Mouse (Mus musculus) heart, postnatal 0 days (tissue): ENCODE measurements around the gene Rpl10. TPM values are rescaled to one million over a fixed set of nuclear protein-coding genes. Genes with fewer than 3 reads are reported as not detected.

Source experiments
- ATAC-seq: fragments of 200-750 bp; cut with Nextera tagmentation; 2 replicates; pipeline ENCODE4 v1.8.0; 2017; ENCODE audit warnings: low read depth, moderate number of reproducible peaks, moderate library complexity; ENCODE audit not compliant: insufficient read depth
- DNase-seq: peaks from one replicate; pipeline ENCODE4 v3.0.0-alpha.2; 2016; ENCODE audit warnings: low spot score
- H3K27ac ChIP-seq: fragments of 300-500 bp; sonication (generic); 2 replicates; pipeline ENCODE4 v1.5.1; 2014; ENCODE audit warnings: low read depth, mild to moderate bottlenecking
- H3K27me3 ChIP-seq: fragments of 300-500 bp; sonication (generic); 2 replicates; pipeline ENCODE4 v1.6.1; 2014; ENCODE audit warnings: low read length, mixed read lengths; ENCODE audit not compliant: control insufficient read depth, insufficient read depth
- H3K36me3 ChIP-seq: fragments of 300-500 bp; sonication (generic); replicated peaks from 2 replicates; pipeline ENCODE4 v1.6.1; 2014; ENCODE audit warnings: low read length, mixed read lengths; ENCODE audit not compliant: control insufficient read depth, insufficient read depth
- H3K4me1 ChIP-seq: fragments of 300-500 bp; sonication (generic); 2 replicates; pipeline ENCODE4 v1.6.1; 2014; ENCODE audit warnings: antibody characterized with exemption; ENCODE audit not compliant: control insufficient read depth, insufficient read depth
- H3K4me2 ChIP-seq: fragments of 300-500 bp; sonication (generic); 2 replicates; pipeline ENCODE4 v1.6.1; 2014; ENCODE audit warnings: low read depth, mild to moderate bottlenecking, low read length, moderate library complexity
- H3K4me3 ChIP-seq: fragments of 300-500 bp; sonication (generic); 2 replicates; pipeline ENCODE4 v1.5.1; 2014; ENCODE audit warnings: low read depth, low read length
- H3K9ac ChIP-seq: fragments of 300-500 bp; sonication (generic); replicated peaks from 2 replicates; pipeline ENCODE4 v1.6.1; 2014; ENCODE audit warnings: low read depth, low read length, mixed read lengths
- H3K9me3 ChIP-seq: fragments of 300-500 bp; sonication (generic); replicated peaks from 2 replicates; pipeline ENCODE4 v1.6.1; 2016; ENCODE audit warnings: low read length; ENCODE audit not compliant: control insufficient read depth
- CTCF ChIP-seq: IDR thresholded peaks from 2 replicates; pipeline ENCODE4 v1.5.1; 2016; ENCODE audit warnings: antibody characterized with exemption, control low read depth, low read depth
- EP300 ChIP-seq: IDR thresholded peaks from 2 replicates; pipeline ENCODE4 v1.6.1; 2016; ENCODE audit warnings: antibody characterized with exemption, low read depth
- WGBS: fragments of 180-500 bp; shearing (Covaris S2); extraction: QIAGEN DNeasy Blood & Tissue Kit; methylation state at CpG from one replicate; pipeline ENCODE4 v1.1.7; 2014; 5-methylcytosine and 5-hydroxymethylcytosine counted together
- polyA plus RNA-seq: library from polyadenylated mRNA; unstranded; fragments of >200 nt; fragmentation: Nextera tagmentation; extraction: Ambion mirVana; gene quantifications from 2 replicates; pipeline ENCODE4 v1.2.1, GENCODE M21; 2015
- total RNA-seq: library from RNA; depleted of rRNA; stranded (reverse); fragments of >200 nt; gene quantifications from 2 replicates; pipeline ENCODE4 v1.2.3, GENCODE M21; 2014; ENCODE audit warnings: low replicate concordance

The Rpl10 gene
- total and polyA plus RNA-seq, 2 experiments from 2014 or later = 410 to 2,184 TPM

- Histone ChIP-seq H3K4me2 (peak overlapping the region; percentile 67), H3K9ac (peak overlapping the region; percentile 33; the same call in 1 of the 2 replicates), H3K36me3 (peaks cover 41% of the 10 kb centered on the region), H3K4me3 (peak overlapping the region; percentile 57), H3K9me3 (no peaks in the 10 kb centered on the region), H3K4me1 (0 out of 2 replicates have a peak, but pooled peaks cover 7% of the 10 kb centered on the region), H3K27ac (peak overlapping the region; percentile 96), H3K27me3 (no peaks in the 10 kb centered on the region)
- DNase-seq (no peak), ATAC-seq (no peak)
- no peak for TF ChIP-seq CTCF
- no peak for TF ChIP-seq EP300
- 49% methylated on average over 3 of the region's 3 CpGs for WGBS
Observed at GRCm38 (mm10) chrX:74243807-74244206, 26.8 kb upstream of the Rpl10 start.

GRCm38 (mm10) chrX:74244614-74245083, 26.0 kb upstream of the Rpl10 start:
- DNase-seq = peak; percentile 79
- peak; percentile 54 for ATAC-seq
- Histone ChIP-seq H3K36me3 (peaks cover 33% of the 10 kb centered on the region), H3K4me1 (0 out of 2 replicates have a peak, but pooled peaks cover 7% of the 10 kb centered on the region), H3K4me2 (peak overlapping the region; percentile 67), H3K9ac (peak overlapping the region; percentile 84; the same call in 1 of the 2 replicates), H3K4me3 (peak overlapping the region; percentile 57), H3K27ac (peak overlapping the region; percentile 96), H3K9me3 (no peaks in the 10 kb centered on the region), H3K27me3 (no peaks in the 10 kb centered on the region)
- TF ChIP-seq EP300 (0 out of 2 replicates have a peak, but pooled peaks have one; percentile 51), CTCF (no peak)
- WGBS = 14% methylated on average over 3 of the region's 3 CpGs

- ATAC-seq = no peak
Observed at GRCm38 (mm10) chrX:74245107-74245506, 25.5 kb upstream of the Rpl10 start.

GRCm38 (mm10) chrX:74245687-74246086, 24.9 kb upstream of the Rpl10 start:
- H3K9ac ChIP-seq = peak overlapping the region; percentile 84
- peaks cover 23% of the 10 kb centered on the region for H3K36me3 ChIP-seq
- ATAC-seq = peak; percentile 66
- H3K9me3 ChIP-seq = no peaks in the 10 kb centered on the region
- DNase-seq = peak; percentile 66
- H3K27me3 ChIP-seq = no peaks in the 10 kb centered on the region
- H3K4me2 ChIP-seq = peak overlapping the region; percentile 67
- H3K27ac ChIP-seq = peak overlapping the region; percentile 96
- H3K4me3 ChIP-seq = peak overlapping the region; percentile 57
- 29% methylated on average over 21 of the region's 21 CpGs for WGBS
- 0 out of 2 replicates have a peak, but pooled peaks cover 7% of the 10 kb centered on the region for H3K4me1 ChIP-seq
- TF ChIP-seq EP300 = no peak
- no peak for TF ChIP-seq CTCF

More at GRCm38 (mm10) chrX:74245107-74245506, 25.5 kb upstream of the Rpl10 start:
- H3K4me2 ChIP-seq = peak overlapping the region; percentile 67
- TF ChIP-seq EP300 (no peak), CTCF (no peak)
- H3K27me3 ChIP-seq = no peaks in the 10 kb centered on the region
- peaks cover 28% of the 10 kb centered on the region for H3K36me3 ChIP-seq
- peak overlapping the region; percentile 96 for H3K27ac ChIP-seq
- H3K4me3 ChIP-seq = peak overlapping the region; percentile 57
- 23% methylated on average over 1 of the region's 1 CpGs for WGBS
- no peak for DNase-seq
- H3K9ac ChIP-seq = peak overlapping the region; percentile 84
- H3K9me3 ChIP-seq = no peaks in the 10 kb centered on the region
- H3K4me1 ChIP-seq = 0 out of 2 replicates have a peak, but pooled peaks cover 7% of the 10 kb centered on the region

- peak; percentile 82 for ATAC-seq
- WGBS = 19% methylated on average over 38 of the region's 38 CpGs
- H3K36me3 ChIP-seq = peaks cover 17% of the 10 kb centered on the region
- peak overlapping the region; percentile 57 for H3K4me3 ChIP-seq
- H3K9ac ChIP-seq = peak overlapping the region; percentile 84
- DNase-seq = peak; percentile 91
- H3K9me3 ChIP-seq = no peaks in the 10 kb centered on the region
- 0 out of 2 replicates have a peak, but pooled peaks cover 7% of the 10 kb centered on the region for H3K4me1 ChIP-seq
- no peaks in the 10 kb centered on the region for H3K27me3 ChIP-seq
- peak overlapping the region; percentile 96 for H3K27ac ChIP-seq
- TF ChIP-seq EP300 = no peak
- TF ChIP-seq CTCF = no peak
- H3K4me2 ChIP-seq = peak overlapping the region; percentile 67
Observed at GRCm38 (mm10) chrX:74246213-74246681, 24.4 kb upstream of the Rpl10 start.
